Mouse (Mus musculus) spleen, adult 2 months (tissue): ENCODE measurements around the gene Kif26a.

Experiments
- CTCF ChIP-seq: fragments of 200-500 bp; IDR thresholded peaks from 2 replicates; pipeline ENCODE4 v1.5.1; 2011; ENCODE audit warnings: mild to moderate bottlenecking, inconsistent platforms; ENCODE audit not compliant: insufficient read depth, insufficient read length, insufficient replicate concordance; ENCODE audit errors: extremely low read depth
- POLR2A ChIP-seq: fragments of 200-500 bp; IDR thresholded peaks from 2 replicates; pipeline ENCODE4 v1.6.1; 2011; ENCODE audit warnings: low read depth, low read length, inconsistent platforms

GRCm38 (mm10) chr12:112117649-112118048, 28.4 kb upstream of the Kif26a start:
- no peak for TF ChIP-seq POLR2A
- TF ChIP-seq CTCF, result no peak
